Mouse (Mus musculus): ENCODE data around the gene Msi2. TPM values are rescaled to one million over a fixed set of nuclear protein-coding genes. Genes with fewer than 3 reads are reported as not detected.

Msi2 gene
- polyA plus RNA-seq, 1 experiment, result 21.9 TPM

DNA sequence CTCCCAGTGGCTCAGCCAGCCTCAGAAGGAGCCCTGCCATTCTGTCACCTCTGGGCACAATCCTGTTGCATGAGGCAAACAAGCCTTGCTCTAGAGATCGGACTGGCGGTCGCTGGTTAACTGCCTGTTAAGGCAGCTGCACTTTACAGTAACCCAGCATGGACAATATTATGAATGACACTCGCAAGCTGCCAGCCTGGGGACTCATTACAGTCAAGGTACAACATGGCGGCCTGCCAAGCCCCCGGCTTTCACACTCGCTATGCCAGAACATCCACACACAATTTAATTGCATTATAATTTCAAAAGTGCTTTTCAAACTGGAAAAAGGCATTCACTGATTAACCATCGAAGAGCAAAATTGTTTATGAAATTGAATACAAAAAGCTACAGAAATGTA is 275.0 kb downstream of the Msi2 start:
- peaks cover 1% of the 10 kb centered on the region; the same call in 1 of the 2 replicates for H3K4me1 ChIP-seq (ENCODE audit: control insufficient read depth, insufficient read depth, low read length)
- 91% methylated on average over 8 of the region's 8 CpGs for WGBS
- H3K4me3 ChIP-seq (replicated peaks; ENCODE audit: control insufficient read depth, low read depth, low read length), result no peak overlapping the region
- no peak overlapping the region for H3K27ac ChIP-seq (ENCODE audit: control insufficient read depth, insufficient read depth, low read depth, low read length, poor library complexity)
- TF ChIP-seq POLR2A (IDR thresholded peaks at IDR 0.05; ENCODE audit: borderline replicate concordance, control insufficient read depth, low read depth, low read length) (no peak), CTCF (IDR thresholded peaks at IDR 0.05; ENCODE audit: control insufficient read depth, insufficient read depth, low read length) (no peak)

DNA sequence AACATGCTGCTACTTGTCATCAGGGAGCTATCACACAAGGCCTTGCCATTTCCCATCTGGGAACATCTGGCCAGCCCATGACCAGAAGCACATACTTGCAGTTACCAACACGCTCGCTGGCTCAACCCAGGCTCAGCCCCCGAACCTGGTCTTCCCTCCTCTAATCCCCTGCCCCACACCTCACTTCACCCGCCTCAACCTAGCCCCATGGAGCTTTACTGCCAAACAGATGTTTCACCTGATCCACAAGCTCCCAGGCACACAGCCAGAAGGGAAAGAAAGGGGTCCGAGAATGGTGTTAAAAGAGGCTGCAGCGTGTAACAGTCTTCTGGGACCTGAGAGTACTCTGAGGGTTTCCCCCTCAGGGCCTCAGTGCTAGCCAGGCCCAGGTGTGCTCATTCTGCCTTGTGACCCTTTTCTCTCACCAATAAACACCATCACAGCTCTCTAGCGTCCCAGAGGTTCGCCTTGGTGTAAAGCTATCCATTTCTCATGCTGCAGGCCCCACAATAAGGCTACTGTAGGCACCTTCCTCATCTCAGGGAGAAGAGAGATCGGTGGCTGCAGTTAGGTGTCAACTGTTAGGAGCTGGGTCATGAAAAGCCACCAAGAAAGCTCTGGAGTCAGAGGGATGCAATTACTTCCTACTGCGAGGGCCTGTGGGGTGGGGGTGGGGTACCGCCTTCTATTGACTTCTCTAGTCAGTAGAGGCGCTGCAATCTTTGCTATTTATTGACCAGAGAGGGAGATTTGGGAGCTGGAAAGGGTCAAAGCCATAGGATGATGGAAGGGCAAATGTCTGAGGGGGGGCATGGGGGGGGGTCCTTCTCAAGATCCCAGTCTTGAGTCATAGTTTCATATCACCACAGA is 276.2 kb downstream of the Msi2 start:
- 76% methylated on average over 12 of the region's 12 CpGs for WGBS
- no peak for TF ChIP-seq CTCF (IDR thresholded peaks at IDR 0.05; ENCODE audit: control insufficient read depth, insufficient read depth, low read length)
- no peak for TF ChIP-seq POLR2A (IDR thresholded peaks at IDR 0.05; ENCODE audit: borderline replicate concordance, control insufficient read depth, low read depth, low read length)
- Histone ChIP-seq H3K27ac (ENCODE audit: control insufficient read depth, insufficient read depth, low read depth, low read length, poor library complexity) (no peak overlapping the region), H3K4me3 (replicated peaks; ENCODE audit: control insufficient read depth, low read depth, low read length) (no peak overlapping the region), H3K4me1 (ENCODE audit: control insufficient read depth, insufficient read depth, low read length) (no peaks in the 10 kb centered on the region)

DNA sequence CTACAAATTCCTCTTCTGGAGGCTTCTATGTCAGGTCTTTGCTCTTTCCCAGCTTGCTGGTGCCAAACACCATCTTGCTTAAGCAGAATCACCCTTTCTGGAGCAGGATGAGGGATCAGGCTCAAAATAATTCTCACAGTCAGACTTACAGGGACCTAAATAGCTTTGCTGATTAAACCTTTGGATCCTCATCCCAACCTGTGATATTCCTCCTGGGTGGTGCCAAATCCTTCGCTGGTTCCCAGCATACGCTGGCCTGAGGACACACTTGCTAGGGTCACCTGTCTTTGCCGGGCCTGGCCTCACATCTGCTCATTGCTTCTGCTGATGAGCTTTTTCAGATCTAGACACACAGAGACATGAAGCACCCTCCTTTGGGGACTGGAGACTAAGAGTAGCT is 279.7 kb downstream of the Msi2 start:
- TF ChIP-seq POLR2A (IDR thresholded peaks at IDR 0.05; ENCODE audit: borderline replicate concordance, control insufficient read depth, low read depth, low read length), result no peak
- TF ChIP-seq CTCF (IDR thresholded peaks at IDR 0.05; ENCODE audit: control insufficient read depth, insufficient read depth, low read length), result no peak
- WGBS, result 91% methylated on average over 3 of the region's 3 CpGs
- Histone ChIP-seq H3K4me1 (ENCODE audit: control insufficient read depth, insufficient read depth, low read length) (no peaks in the 10 kb centered on the region), H3K27ac (ENCODE audit: control insufficient read depth, insufficient read depth, low read depth, low read length, poor library complexity) (no peak overlapping the region), H3K4me3 (replicated peaks; ENCODE audit: control insufficient read depth, low read depth, low read length) (no peak overlapping the region)

DNA sequence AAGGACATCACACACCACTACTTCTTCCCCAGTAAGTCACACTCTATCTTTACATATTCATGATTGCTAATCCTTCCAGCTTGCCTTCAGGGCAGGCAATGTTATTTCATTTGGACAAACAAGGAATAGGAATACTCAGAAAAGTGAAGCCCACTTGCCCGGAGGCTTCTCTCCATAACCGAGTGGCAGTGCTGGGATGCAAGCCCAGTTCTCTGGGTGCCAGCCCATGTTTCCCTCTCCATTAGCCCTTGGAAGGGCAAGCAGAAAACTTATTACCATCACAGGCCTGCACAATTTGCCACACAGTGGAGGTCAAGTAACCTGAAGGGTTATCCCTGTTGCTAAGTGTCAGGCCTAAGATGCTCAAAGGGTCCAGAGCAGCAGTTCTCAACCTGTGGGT is 281.7 kb downstream of the Msi2 start:
- Histone ChIP-seq H3K4me1 (ENCODE audit: control insufficient read depth, insufficient read depth, low read length) (no peaks in the 10 kb centered on the region), H3K27ac (ENCODE audit: control insufficient read depth, insufficient read depth, low read depth, low read length, poor library complexity) (no peak overlapping the region), H3K4me3 (replicated peaks; ENCODE audit: control insufficient read depth, low read depth, low read length) (no peak overlapping the region)
- WGBS, result 98% methylated on average over 2 of the region's 2 CpGs
- no peak for TF ChIP-seq CTCF (IDR thresholded peaks at IDR 0.05; ENCODE audit: control insufficient read depth, insufficient read depth, low read length)
- TF ChIP-seq POLR2A (IDR thresholded peaks at IDR 0.05; ENCODE audit: borderline replicate concordance, control insufficient read depth, low read depth, low read length), result no peak

DNA sequence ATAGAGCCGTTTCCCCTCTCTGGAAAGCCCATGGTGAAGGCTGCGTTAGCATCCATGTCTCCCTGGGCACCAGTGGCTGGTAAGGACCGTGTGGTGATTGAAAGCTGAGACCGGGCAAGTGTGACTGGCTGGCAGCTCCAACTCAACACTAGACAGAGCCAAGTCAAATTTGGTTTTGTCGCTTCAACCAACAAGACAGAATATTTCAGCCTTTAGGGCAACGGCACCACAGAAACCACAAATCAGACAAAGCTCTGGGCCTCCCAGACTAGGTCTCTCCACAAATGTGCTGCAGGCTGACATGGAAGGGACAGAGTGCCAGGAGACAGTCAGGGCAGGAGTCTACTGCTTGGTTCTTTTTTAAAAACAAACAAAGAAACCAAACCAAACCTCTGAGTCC is 282.8 kb downstream of the Msi2 start:
- H3K4me1 ChIP-seq (ENCODE audit: control insufficient read depth, insufficient read depth, low read length), result no peaks in the 10 kb centered on the region
- no peak overlapping the region for H3K4me3 ChIP-seq (replicated peaks; ENCODE audit: control insufficient read depth, low read depth, low read length)
- 67% methylated on average over 6 of the region's 6 CpGs for WGBS
- no peak overlapping the region for H3K27ac ChIP-seq (ENCODE audit: control insufficient read depth, insufficient read depth, low read depth, low read length, poor library complexity)
- TF ChIP-seq POLR2A (IDR thresholded peaks at IDR 0.05; ENCODE audit: borderline replicate concordance, control insufficient read depth, low read depth, low read length) (no peak), CTCF (IDR thresholded peaks at IDR 0.05; ENCODE audit: control insufficient read depth, insufficient read depth, low read length) (no peak)

DNA sequence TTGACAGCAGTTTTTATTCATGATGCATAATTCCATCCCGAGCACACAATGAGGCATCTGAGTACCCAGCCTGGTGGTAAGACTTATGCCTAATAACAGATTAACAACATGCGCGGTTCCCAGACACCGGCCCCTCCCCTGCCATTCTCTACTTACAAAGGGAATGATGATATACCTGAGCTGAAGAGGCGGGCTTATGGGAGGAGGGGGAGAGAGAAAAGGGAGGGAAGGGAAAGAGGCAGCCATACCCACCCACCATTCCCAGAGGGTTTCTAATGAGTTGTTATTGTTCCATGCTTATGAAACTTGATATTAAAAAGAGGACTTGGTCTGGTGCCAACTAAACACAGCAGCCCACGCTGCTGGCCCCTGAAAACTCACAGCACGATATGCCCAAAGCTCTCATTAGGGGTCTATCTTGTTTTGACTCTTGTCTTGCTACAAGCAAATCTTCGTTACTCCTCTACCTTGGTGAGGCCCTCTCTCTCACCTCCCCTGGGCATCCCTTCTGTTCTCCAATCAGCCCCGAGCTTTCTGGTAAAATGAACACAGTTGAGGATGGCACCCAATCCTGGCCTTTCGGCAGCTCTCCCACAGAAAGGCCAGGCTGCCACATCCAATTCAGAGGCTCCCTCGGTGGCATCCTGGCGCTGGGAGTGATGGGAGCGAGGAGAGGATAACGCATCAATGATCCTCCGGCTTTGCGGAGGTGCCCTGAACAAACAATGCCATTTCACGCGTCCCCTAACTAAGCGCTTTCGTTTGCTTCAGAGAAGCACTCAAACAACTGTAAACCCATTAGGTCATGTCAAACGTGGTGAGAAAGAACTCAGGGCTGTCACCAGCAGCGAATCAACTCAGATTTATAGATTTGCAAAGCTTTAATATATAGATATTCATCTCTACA is 286.7 kb downstream of the Msi2 start:
- Histone ChIP-seq H3K4me1 (ENCODE audit: control insufficient read depth, insufficient read depth, low read length) (no peaks in the 10 kb centered on the region), H3K4me3 (replicated peaks; ENCODE audit: control insufficient read depth, low read depth, low read length) (no peak overlapping the region), H3K27ac (ENCODE audit: control insufficient read depth, insufficient read depth, low read depth, low read length, poor library complexity) (no peak overlapping the region)
- WGBS, result 89% methylated on average over 22 of the region's 22 CpGs
- TF ChIP-seq POLR2A (IDR thresholded peaks at IDR 0.05; ENCODE audit: borderline replicate concordance, control insufficient read depth, low read depth, low read length), result no peak
- no peak for TF ChIP-seq CTCF (IDR thresholded peaks at IDR 0.05; ENCODE audit: control insufficient read depth, insufficient read depth, low read length)

DNA sequence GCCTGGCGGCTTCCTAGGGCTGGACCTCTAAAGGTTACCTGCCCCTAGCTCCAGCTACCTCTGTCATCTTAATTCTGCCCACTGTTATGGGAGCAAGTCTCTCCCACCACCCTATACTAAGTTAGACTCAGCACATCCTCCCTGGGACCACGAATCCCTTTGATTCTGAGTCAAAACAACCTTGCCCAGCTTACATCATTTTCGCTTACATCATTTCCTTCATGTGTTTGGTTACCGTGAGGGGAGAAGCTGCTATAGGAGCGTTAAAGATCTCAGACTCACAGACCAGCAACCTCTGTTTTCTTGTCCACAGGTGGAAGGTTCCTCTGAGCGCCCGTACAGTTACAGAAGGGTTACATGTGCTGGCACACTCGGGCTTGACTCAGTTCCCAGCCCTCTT is 288.0 kb downstream of the Msi2 start:
- Histone ChIP-seq H3K4me1 (ENCODE audit: control insufficient read depth, insufficient read depth, low read length) (no peaks in the 10 kb centered on the region), H3K27ac (ENCODE audit: control insufficient read depth, insufficient read depth, low read depth, low read length, poor library complexity) (no peak overlapping the region)
- TF ChIP-seq CTCF (IDR thresholded peaks at IDR 0.05; ENCODE audit: control insufficient read depth, insufficient read depth, low read length), result no peak
- no peak for TF ChIP-seq POLR2A (IDR thresholded peaks at IDR 0.05; ENCODE audit: borderline replicate concordance, control insufficient read depth, low read depth, low read length)

DNA sequence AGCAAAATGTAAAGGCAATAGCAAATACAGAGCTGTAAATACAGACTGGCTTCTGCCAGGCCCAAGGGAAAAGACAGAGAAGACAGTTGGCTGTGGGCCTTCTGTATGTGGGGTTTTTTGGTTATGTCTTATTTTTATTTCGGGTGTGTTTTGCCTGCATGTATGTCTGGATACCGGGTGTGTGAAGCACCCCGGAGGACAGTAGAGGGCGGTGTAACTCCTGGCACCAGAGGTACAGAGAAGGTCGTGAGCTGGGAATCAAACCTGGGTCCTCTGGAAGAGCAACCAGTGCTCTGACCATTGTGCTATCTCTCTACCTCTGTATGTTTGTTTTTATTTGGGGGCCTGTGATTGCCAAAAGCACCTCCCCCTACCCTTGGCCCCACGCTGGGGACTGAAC is 288.6 kb downstream of the Msi2 start:
- Histone ChIP-seq H3K4me3 (replicated peaks; ENCODE audit: control insufficient read depth, low read depth, low read length) (no peak overlapping the region), H3K27ac (ENCODE audit: control insufficient read depth, insufficient read depth, low read depth, low read length, poor library complexity) (no peak overlapping the region), H3K4me1 (ENCODE audit: control insufficient read depth, insufficient read depth, low read length) (no peaks in the 10 kb centered on the region)
- 90% methylated on average over 6 of the region's 6 CpGs for WGBS
- TF ChIP-seq CTCF (IDR thresholded peaks at IDR 0.05; ENCODE audit: control insufficient read depth, insufficient read depth, low read length) (no peak), POLR2A (IDR thresholded peaks at IDR 0.05; ENCODE audit: borderline replicate concordance, control insufficient read depth, low read depth, low read length) (no peak)

More for the DNA sequence above, 288.0 kb downstream of the Msi2 start:
- whole genome bisulfite sequencing, result 67% methylated on average over 8 of the region's 8 CpGs
- no peak overlapping the region for H3K4me3 ChIP-seq (replicated peaks; ENCODE audit: control insufficient read depth, low read depth, low read length)
